Mouse (Mus musculus) heart, postnatal 10 days (tissue): ENCODE results near the gene Eif2ak1. TPM values are rescaled to one million over a fixed set of nuclear protein-coding genes. Genes with fewer than 3 reads are reported as not detected.

Experiments used
- DNase-seq, 2 experiments: peaks; one replicate each; pipeline ENCODE4 v3.0.0; 2021
- intact Hi-C: fragments of 180-260 bp; cut with DNase I; formaldehyde crosslinking; loops from one replicate; pipeline ENCODE4 v1.15.1; 2025
- total RNA-seq, 2 experiments: library from RNA; stranded (reverse); gene quantifications; 2 replicates each; pipeline ENCODE4 v1.2.3; 2021

Eif2ak1 gene
- total RNA-seq, 2 experiments from 2014 or later: 19.9 to 21.9 TPM

DNA sequence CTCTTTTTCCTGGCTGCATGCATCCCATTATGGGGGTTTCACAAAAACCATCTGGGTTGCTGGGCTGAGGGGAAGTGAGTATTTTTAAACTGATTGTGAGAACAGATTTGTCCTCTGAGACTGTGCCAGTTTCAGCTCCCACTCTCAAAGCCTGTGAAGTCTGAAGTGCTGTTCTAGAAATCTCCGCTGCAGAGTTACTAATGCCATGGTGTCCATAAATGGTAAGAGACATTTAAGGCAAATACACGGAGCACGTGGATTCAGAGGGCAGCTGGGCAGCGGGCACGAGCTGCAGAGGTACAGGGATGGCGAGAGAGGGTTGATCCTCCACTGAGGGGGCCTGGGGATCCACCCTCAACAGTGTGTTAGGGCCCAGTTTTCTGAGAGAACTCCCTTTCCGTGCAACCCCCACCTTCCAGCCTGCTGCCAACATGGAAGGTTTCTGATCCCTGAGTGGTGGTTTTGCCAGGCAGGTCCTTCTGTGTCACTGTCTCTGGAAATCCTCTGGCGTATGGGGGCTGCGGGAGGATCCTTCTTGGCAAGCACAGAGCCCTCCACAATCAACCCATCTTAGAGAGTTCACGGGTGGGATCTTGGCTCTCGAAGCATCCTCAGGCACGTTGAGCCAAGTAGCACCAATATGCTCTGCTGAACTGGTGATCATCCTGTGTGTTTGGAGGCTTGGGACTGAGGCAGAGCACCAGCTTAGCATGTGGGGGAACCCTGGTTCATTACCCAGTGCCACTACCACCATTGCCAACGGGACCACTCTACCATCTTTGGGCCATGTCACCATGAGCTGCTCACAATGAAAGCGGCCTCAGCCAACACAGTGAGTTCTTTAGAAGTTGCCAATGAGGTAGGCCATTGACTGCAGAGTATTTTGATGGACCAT, 125.9 kb downstream of the Eif2ak1 start:
- intact Hi-C loops: no loop called here
- DNase-seq: no peak

DNA sequence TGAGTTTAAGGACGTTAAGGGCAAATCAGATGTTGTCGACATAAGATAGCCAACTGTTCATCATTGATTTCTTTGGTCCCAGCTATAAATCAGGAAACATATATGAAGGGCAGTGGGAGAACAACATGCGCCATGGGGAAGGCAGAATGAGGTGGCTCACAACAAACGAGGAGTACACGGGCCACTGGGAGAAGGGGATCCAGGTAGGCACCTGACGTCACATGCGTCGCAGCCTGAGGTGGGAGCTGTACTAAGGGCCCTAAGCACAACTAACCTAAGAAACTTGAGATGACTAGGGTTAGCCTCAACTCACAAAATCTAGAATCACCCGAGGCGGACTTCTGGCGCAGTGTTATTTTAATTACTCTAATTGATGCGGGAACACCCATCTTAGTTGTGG, 130.8 kb downstream of the Eif2ak1 start:
- intact Hi-C loops: no loop called here
- DNase-seq: no peak

DNA sequence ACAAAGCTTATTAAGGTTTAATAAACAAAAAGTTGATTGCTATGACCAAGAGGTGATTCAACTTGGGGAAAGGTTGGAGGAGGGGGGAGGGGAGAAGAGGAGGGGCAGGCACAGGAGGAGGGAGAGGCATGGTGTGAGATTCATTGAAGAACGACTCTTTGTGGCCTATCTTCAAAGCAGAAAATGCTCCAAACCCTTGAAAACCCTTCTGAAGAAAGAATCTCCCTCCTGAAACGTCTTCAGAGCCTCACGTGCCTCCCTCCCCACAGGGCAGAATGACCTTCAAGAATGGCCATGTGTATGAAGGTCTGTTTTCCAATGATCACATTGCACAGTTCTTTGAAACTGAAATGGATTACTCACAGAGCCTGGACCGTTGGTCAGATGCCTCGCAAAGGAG, 132.4 kb downstream of the Eif2ak1 start:
- intact Hi-C loops: no loop called here
- DNase-seq: no peak

Other genes starting within 250 kb of the Eif2ak1 start
- gene Cyth3, start 195.3 kb upstream of the Eif2ak1 start, total RNA-seq: 100 to 1,000 TPM in 1 of 2 experiments, 10 to 100 TPM in 1; 87.2 to 125 TPM
- gene Usp42, start 85.5 kb upstream of the Eif2ak1 start, total RNA-seq: 10 to 100 TPM in 1 of 2 experiments, 1 to 10 TPM in 1; 9.7 to 11.3 TPM
- not detected for gene Ankrd61, start 79.9 kb downstream of the Eif2ak1 start, total RNA-seq
- 10 to 100 TPM; 31.0 to 34.6 TPM for gene Aimp2, start 92.1 kb downstream of the Eif2ak1 start, total RNA-seq
- 1 to 10 TPM; 7.0 to 7.8 TPM for gene Pms2, start 92.2 kb downstream of the Eif2ak1 start, total RNA-seq
- gene Gm42421, start 110.4 kb downstream of the Eif2ak1 start, total RNA-seq: under 1 TPM in 1 of 2 experiments, not detected in 1; 0.72 TPM
- gene Rsph10b, start 115.2 kb downstream of the Eif2ak1 start, total RNA-seq: under 1 TPM; 0.24 to 0.30 TPM
- 10 to 100 TPM; 36.0 to 39.6 TPM for gene Ccz1, start 197.1 kb downstream of the Eif2ak1 start, total RNA-seq
- not detected for gene Ocm, start 208.9 kb downstream of the Eif2ak1 start, total RNA-seq